Mouse (Mus musculus): ENCODE data around the gene Ankrd60.

Ankrd60 gene

GRCm38 (mm10) chr2:173577669-173578557, at the start of gene Ankrd60:
Gene Ankrd60 (minus strand): TSS chr2:173578365.
- peak; percentile 71 for DNase-seq

GRCm38 (mm10) chr2:173625786-173626185, 47.6 kb upstream of the Ankrd60 start:
- no peak for DNase-seq

GRCm38 (mm10) chr2:173624667-173625066, 46.5 kb upstream of the Ankrd60 start:
- DNase-seq: no peak

GRCm38 (mm10) chr2:173622173-173622601, 44.0 kb upstream of the Ankrd60 start:
- DNase-seq: peak; percentile 52

GRCm38 (mm10) chr2:173620645-173621044, 42.5 kb upstream of the Ankrd60 start:
- no peak for DNase-seq

GRCm38 (mm10) chr2:173619132-173619531, 41.0 kb upstream of the Ankrd60 start:
- no peak for DNase-seq

- DNase-seq: no peak
Observed at GRCm38 (mm10) chr2:173616156-173616555, 38.0 kb upstream of the Ankrd60 start.

- no peak for DNase-seq
Observed at GRCm38 (mm10) chr2:173615378-173616081, 37.4 kb upstream of the Ankrd60 start.

- no peak for DNase-seq
Observed at GRCm38 (mm10) chr2:173608020-173608958, 30.1 kb upstream of the Ankrd60 start.

GRCm38 (mm10) chr2:173606415-173606804, 28.2 kb upstream of the Ankrd60 start:
- no peak for DNase-seq

- no peak for DNase-seq
Observed at GRCm38 (mm10) chr2:173605713-173606414, 27.7 kb upstream of the Ankrd60 start.

GRCm38 (mm10) chr2:173601861-173602260, 23.7 kb upstream of the Ankrd60 start:
- DNase-seq: no peak

GRCm38 (mm10) chr2:173595374-173595781, 17.2 kb upstream of the Ankrd60 start:
- DNase-seq: no peak

GRCm38 (mm10) chr2:173594313-173595063, 16.3 kb upstream of the Ankrd60 start:
- no peak for DNase-seq

- DNase-seq: no peak
Observed at GRCm38 (mm10) chr2:173593841-173594240, 15.7 kb upstream of the Ankrd60 start.

- DNase-seq: no peak
Observed at GRCm38 (mm10) chr2:173592781-173593180, 14.6 kb upstream of the Ankrd60 start.

GRCm38 (mm10) chr2:173587411-173587810, 9.2 kb upstream of the Ankrd60 start:
- no peak for DNase-seq

- DNase-seq: peak; percentile 83
Observed at GRCm38 (mm10) chr2:173586118-173586968, 8.2 kb upstream of the Ankrd60 start.

- peak; percentile 92 for DNase-seq
Observed at GRCm38 (mm10) chr2:173585387-173586117, 7.4 kb upstream of the Ankrd60 start.

GRCm38 (mm10) chr2:173584361-173584760, 6.2 kb upstream of the Ankrd60 start:
- DNase-seq: peak; percentile 51

Data from embryo, embryonic 11 days (tissue).